Mouse (Mus musculus): ENCODE data around the gene Rap1gds1. TPM values are rescaled to one million over a fixed set of nuclear protein-coding genes. Genes with fewer than 3 reads are reported as not detected.

Gene Rap1gds1
- polyA plus RNA-seq, 1 experiment from 2014 or later: 42.6 TPM

DNA sequence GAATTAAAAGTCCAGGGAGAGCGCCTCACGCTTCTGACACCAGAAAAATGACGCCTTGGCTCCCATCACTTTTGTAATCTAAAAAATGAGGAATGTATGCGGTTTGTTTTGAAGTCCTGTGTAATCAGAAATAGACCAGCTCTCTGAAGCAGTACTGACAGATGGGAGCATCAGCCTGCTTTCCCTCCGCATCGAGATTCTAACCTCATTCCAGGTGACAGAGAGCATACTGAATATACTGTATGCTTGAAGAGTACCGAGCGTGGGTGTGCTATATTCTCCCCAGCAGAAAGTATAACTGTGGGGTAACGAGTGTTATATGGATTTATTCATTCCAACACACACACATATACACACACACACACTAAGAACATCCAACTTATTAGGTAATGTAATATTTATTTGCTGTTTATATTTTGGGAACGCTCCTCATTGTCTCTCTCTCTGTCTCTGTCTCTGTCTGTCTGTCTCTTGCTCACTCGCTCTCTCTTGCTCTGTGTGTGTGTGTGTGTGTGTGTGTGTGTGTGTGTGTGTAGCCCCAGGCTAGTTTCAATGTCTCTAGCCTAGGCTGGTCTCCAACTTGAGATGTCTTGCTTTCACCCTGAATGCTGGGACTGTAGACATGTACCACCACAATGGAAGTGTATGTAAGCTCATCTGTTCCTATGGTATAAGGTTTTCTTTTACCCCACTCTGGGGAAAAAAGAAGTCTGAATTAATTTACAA is 193.8 kb downstream of the Rap1gds1 start:
- Histone ChIP-seq H3K9me3 (ENCODE audit: control insufficient read depth, low read length) (no peaks in the 10 kb centered on the region), H3K36me3 (ENCODE audit: control insufficient read depth, insufficient read depth, low read length) (no peaks in the 10 kb centered on the region), H3K9ac (ENCODE audit: low read depth, low read length) (no peak overlapping the region), H3K4me2 (ENCODE audit: low read depth, low read length) (no peak overlapping the region), H3K27ac (ENCODE audit: low read length) (no peak overlapping the region), H3K4me3 (ENCODE audit: low read length) (no peak overlapping the region), H3K4me1 (ENCODE audit: control insufficient read depth, insufficient read depth, low read length) (no peaks in the 10 kb centered on the region), H3K27me3 (replicated peaks; ENCODE audit: control insufficient read depth, insufficient read depth, low read length) (no peaks in the 10 kb centered on the region)
- 84% methylated on average over 11 of the region's 11 CpGs for WGBS
- ATAC-seq: no peak

DNA sequence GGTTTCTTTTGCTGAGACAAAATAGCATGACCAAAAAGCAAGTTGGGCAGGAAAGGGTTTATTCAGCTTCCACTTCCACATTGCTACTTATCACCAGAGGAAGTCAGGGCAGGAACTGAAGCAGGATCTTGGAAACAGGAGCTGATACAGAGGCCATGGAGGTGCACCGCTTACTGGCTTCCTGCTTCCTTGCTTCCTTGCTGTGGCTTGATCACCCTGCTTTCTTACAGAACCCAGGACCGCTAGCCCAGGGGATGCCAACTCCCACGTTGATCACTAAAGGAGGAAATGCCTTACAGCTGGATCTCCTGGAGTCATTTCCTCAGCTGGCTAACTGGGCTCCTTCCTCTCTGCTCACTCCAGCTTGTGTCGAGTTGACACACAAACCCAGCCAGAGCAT is 197.3 kb downstream of the Rap1gds1 start:
- no peaks in the 10 kb centered on the region for H3K36me3 ChIP-seq (ENCODE audit: control insufficient read depth, insufficient read depth, low read length)
- no peaks in the 10 kb centered on the region for H3K27me3 ChIP-seq (replicated peaks; ENCODE audit: control insufficient read depth, insufficient read depth, low read length)
- no peak overlapping the region for H3K4me2 ChIP-seq (ENCODE audit: low read depth, low read length)
- H3K4me1 ChIP-seq (ENCODE audit: control insufficient read depth, insufficient read depth, low read length): no peaks in the 10 kb centered on the region
- H3K9me3 ChIP-seq (ENCODE audit: control insufficient read depth, low read length): no peaks in the 10 kb centered on the region
- WGBS: 66% methylated on average over 4 of the region's 4 CpGs
- H3K27ac ChIP-seq (ENCODE audit: low read length): no peak overlapping the region
- H3K4me3 ChIP-seq (ENCODE audit: low read length): no peak overlapping the region
- H3K9ac ChIP-seq (ENCODE audit: low read depth, low read length): no peak overlapping the region
- ATAC-seq: 0 out of 2 replicates have a peak, but pooled peaks have one; percentile 21

DNA sequence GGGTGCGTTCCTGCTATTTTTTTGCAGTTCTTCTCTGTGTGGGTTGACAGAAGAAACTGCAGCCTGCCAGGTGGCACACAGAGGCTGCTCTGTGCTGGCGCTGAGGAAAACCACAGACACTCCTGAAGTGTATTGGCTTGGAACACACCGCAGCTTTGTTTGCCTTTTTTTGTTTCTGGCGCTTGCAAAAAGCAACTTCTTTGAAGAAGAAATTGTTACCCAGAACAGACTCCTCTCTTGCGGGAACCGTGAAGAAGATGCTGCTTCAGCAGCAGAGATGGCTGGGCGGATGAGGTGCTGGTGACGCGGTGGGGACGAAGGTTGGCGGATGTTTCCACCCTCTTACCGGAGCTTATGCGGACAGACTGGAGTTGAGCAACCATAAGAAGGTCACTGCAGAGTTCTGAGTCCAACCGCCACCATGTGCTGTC is 198.1 kb downstream of the Rap1gds1 start:
- Histone ChIP-seq H3K27ac (ENCODE audit: low read length) (no peak overlapping the region), H3K4me1 (ENCODE audit: control insufficient read depth, insufficient read depth, low read length) (no peaks in the 10 kb centered on the region), H3K4me2 (ENCODE audit: low read depth, low read length) (0 out of 2 replicates have a peak overlapping the region, but pooled peaks have one; percentile 8), H3K4me3 (ENCODE audit: low read length) (no peak overlapping the region), H3K9ac (ENCODE audit: low read depth, low read length) (no peak overlapping the region), H3K36me3 (ENCODE audit: control insufficient read depth, insufficient read depth, low read length) (no peaks in the 10 kb centered on the region), H3K9me3 (ENCODE audit: control insufficient read depth, low read length) (no peaks in the 10 kb centered on the region), H3K27me3 (replicated peaks; ENCODE audit: control insufficient read depth, insufficient read depth, low read length) (no peaks in the 10 kb centered on the region)
- ATAC-seq: peak; percentile 29; the same call in 1 of the 2 replicates
- 64% methylated on average over 14 of the region's 14 CpGs for WGBS

DNA sequence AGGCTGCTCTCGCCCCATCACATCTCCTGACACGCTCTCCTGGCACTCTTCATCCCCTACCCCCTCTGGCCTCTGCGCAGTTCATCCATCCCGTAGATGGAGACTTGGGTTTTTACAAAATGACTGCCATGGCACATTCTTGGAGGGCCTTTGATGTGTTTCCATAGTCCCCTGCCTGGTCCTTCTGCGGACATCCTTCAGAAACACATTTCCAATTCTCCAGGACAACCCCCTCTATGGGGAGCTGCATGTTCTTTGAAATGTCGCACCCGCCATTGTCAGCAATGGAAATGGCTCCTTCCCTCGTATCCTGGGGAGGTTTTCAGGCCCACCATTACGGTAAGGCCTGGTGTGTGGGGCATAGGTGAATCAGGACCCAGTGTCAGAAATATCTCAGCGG is 198.6 kb downstream of the Rap1gds1 start:
- ATAC-seq: no peak
- Histone ChIP-seq H3K9ac (ENCODE audit: low read depth, low read length) (no peak overlapping the region), H3K36me3 (ENCODE audit: control insufficient read depth, insufficient read depth, low read length) (no peaks in the 10 kb centered on the region), H3K27me3 (replicated peaks; ENCODE audit: control insufficient read depth, insufficient read depth, low read length) (no peaks in the 10 kb centered on the region), H3K4me2 (ENCODE audit: low read depth, low read length) (no peak overlapping the region), H3K4me1 (ENCODE audit: control insufficient read depth, insufficient read depth, low read length) (no peaks in the 10 kb centered on the region), H3K4me3 (ENCODE audit: low read length) (no peak overlapping the region), H3K27ac (ENCODE audit: low read length) (no peak overlapping the region), H3K9me3 (ENCODE audit: control insufficient read depth, low read length) (no peaks in the 10 kb centered on the region)
- 68% methylated on average over 10 of the region's 10 CpGs for WGBS

DNA sequence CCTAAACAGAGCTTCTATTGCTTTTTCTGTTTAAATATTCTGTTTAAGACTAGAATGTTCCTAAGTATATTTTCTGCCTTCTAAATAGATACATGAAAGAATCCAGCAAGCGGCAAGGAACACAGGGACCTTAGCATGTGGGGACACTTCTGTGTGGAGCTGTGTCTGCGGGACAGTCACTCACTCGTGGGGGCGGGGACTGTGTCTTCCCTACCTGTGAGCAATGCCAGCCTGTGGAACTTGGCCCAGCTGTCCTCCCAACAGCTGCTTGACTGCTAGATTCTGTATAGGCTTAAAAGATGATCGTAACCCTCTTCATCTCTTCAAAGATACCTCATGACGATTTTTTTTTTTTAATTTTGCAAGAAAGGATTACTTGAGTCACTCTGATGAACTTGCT is 199.1 kb downstream of the Rap1gds1 start:
- Histone ChIP-seq H3K36me3 (ENCODE audit: control insufficient read depth, insufficient read depth, low read length) (no peaks in the 10 kb centered on the region), H3K4me3 (ENCODE audit: low read length) (no peak overlapping the region), H3K9ac (ENCODE audit: low read depth, low read length) (no peak overlapping the region), H3K27me3 (replicated peaks; ENCODE audit: control insufficient read depth, insufficient read depth, low read length) (no peaks in the 10 kb centered on the region), H3K4me2 (ENCODE audit: low read depth, low read length) (no peak overlapping the region), H3K4me1 (ENCODE audit: control insufficient read depth, insufficient read depth, low read length) (no peaks in the 10 kb centered on the region), H3K27ac (ENCODE audit: low read length) (no peak overlapping the region), H3K9me3 (ENCODE audit: control insufficient read depth, low read length) (no peaks in the 10 kb centered on the region)
- ATAC-seq: no peak
- 91% methylated on average over 6 of the region's 6 CpGs for WGBS

Other genes starting within 250 kb of the Rap1gds1 start
- gene Stpg2, start 130.5 kb upstream of the Rap1gds1 start, polyA plus RNA-seq (2015; fragmentation: Nextera tagmentation; extraction: Ambion mirVana): not detected in 2 replicates

Data from intestine, embryonic 16.5 days (tissue).